Mouse (Mus musculus) central nervous system, embryonic 14 days (tissue): ENCODE data around the gene Lcp1. TPM values are rescaled to one million over a fixed set of nuclear protein-coding genes. Genes with fewer than 3 reads are reported as not detected.

Experiments used
- polyA plus RNA-seq: library from polyadenylated mRNA; depleted of rRNA; stranded (reverse); fragments of >200 nt; gene quantifications from 2 replicates; pipeline ENCODE4 v1.2.3, GENCODE M21; 2012; rRNA removed

Gene Lcp1
- polyA plus RNA-seq = 9.0 and 9.3 TPM in 2 replicates

DNA sequence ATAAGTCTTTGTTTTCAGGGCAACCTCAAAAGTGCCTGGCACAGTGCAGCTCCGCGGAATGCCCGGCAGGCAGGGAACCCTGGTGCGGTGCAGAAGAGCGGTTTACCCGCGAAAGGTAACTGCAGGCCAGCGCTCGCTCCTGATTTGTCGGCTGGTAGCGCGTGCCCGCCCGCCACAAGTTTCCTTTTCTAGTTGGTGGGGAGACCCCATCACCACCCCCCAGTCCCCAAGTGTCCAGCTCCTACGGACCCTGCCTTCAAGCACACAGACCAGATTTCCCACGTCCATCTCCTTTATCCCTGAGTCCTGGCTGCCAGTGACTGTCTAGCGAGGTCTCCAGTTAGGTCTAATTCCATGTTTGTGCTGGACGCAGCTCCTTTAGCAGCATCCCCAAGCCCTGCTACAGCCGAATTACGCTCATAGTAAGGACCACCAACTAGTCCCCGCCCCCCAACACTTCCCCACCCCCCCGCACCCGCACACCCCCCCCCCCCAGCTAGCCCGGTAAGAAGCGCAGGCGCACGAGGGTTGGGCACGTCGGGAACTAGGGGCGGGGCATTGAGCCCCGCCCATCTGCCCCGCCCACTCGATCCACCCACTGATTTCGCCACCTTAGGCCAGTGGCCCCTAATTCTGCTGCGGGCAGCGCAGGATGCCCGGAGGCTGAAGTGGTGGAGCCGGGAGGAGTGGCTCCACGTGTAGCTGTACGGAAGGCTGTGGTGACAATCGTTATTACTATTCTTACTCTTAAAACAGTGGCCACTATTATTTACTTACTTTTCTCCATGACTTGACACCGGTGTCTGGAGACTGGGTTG lies at the start of gene Lcp1, which contains the start of gene Lrrc63:
Gene Lcp1, plus strand, starts transcription at position 601 of the 818 bp plus-strand sequence.
Gene Lrrc63, minus strand, starts transcription at position 381 of the 818 bp plus-strand sequence.

GRCm38 (mm10) chr14:75242087-75242486 lies 111.2 kb downstream of the Lcp1 start, which contains the start of gene Cpb2:
TSS of gene Cpb2 (plus strand) at chr14:75242287.

Other genes with a start within 250 kb of the Lcp1 start
- 11.2 and 13.5 TPM in 2 replicates for gene Lrch1, start 183.2 kb upstream of the Lcp1 start, polyA plus RNA-seq
- 0.27 and 0.39 TPM in 2 replicates for gene Rubcnl, start 115.1 kb upstream of the Lcp1 start, polyA plus RNA-seq
- 0.04 and 0.09 TPM in 2 replicates for gene Lrrc63, start 220 bp upstream of the Lcp1 start, polyA plus RNA-seq
- not detected in 2 replicates for gene Cpb2, start 111.2 kb downstream of the Lcp1 start, polyA plus RNA-seq
- 31.9 and 32.1 TPM in 2 replicates for gene Zc3h13, start 153.3 kb downstream of the Lcp1 start, polyA plus RNA-seq